Mouse (Mus musculus): ENCODE results near the gene Nasp. TPM values are rescaled to one million over a fixed set of nuclear protein-coding genes. Genes with fewer than 3 reads are reported as not detected.

Gene Nasp
- total RNA-seq, 2 experiments from 2014 or later, result 74.0 to 74.6 TPM

Other genes with a start within 250 kb of the Nasp start
- 100 to 1,000 TPM; 110 to 133 TPM for gene Mast2, start 163.8 kb downstream of the Nasp start, total RNA-seq (2021)
- gene Ipp, start 120.4 kb downstream of the Nasp start, total RNA-seq (2021), result 10 to 100 TPM; 20.2 to 20.8 TPM
- 10 to 100 TPM; 12.5 to 13.3 TPM for gene Tmem69, start 72.0 kb downstream of the Nasp start, total RNA-seq (2021)
- 10 to 100 TPM; 28.7 to 33.2 TPM for gene Gpbp1l1, start 70.3 kb downstream of the Nasp start, total RNA-seq (2021)
- gene Ccdc17, start 31.3 kb downstream of the Nasp start, total RNA-seq (2021), result 1 to 10 TPM; 3.0 to 3.3 TPM
- 100 to 1,000 TPM; 537 to 556 TPM for gene Akr1a1, start 23.7 kb upstream of the Nasp start, total RNA-seq (2021)
- gene Prdx1, start 57.6 kb upstream of the Nasp start, total RNA-seq (2021), result 100 to 1,000 TPM; 174 to 189 TPM
- gene Mmachc, start 80.5 kb upstream of the Nasp start, total RNA-seq (2021), result 10 to 100 TPM; 17.3 to 20.7 TPM
- gene Ccdc163, start 80.6 kb upstream of the Nasp start, total RNA-seq (2021), result 1 to 10 TPM; 2.7 to 3.2 TPM
- gene Tesk2, start 93.0 kb upstream of the Nasp start, total RNA-seq (2021), result 1 to 10 TPM; 2.9 to 3.8 TPM
- gene Toe1, start 179.7 kb upstream of the Nasp start, total RNA-seq (2021), result 10 to 100 TPM; 14.9 to 15.3 TPM
- gene Mutyh, start 179.8 kb upstream of the Nasp start, total RNA-seq (2021), result 1 to 10 TPM; 2.1 to 2.9 TPM
- 1 to 10 TPM; 1.1 TPM for gene Hpdl, start 193.8 kb upstream of the Nasp start, total RNA-seq (2021)
- gene Zswim5, start 249.4 kb upstream of the Nasp start, total RNA-seq (2021), result 10 to 100 TPM; 12.2 to 14.0 TPM

Measured in layer of hippocampus, postnatal 10 days (tissue).